Mouse (Mus musculus) liver, embryonic 14.5 days (tissue): ENCODE measurements around the gene Nmnat1. TPM values are rescaled to one million over a fixed set of nuclear protein-coding genes. Genes with fewer than 3 reads are reported as not detected.
A peak's percentile ranks its signal among the peaks of the same experiment; 100 is the strongest.

Experiments
- ATAC-seq: fragments of 200-750 bp; cut with Nextera tagmentation; 2 replicates; pipeline ENCODE4 v1.8.0; 2017; ENCODE audit warnings: moderate number of reproducible peaks, mild to moderate bottlenecking, moderate library complexity; ENCODE audit not compliant: insufficient read depth
- DNase-seq, 3 experiments: peaks; one replicate each; pipeline ENCODE4 v3.0.0-alpha.2; 2012 to 2013; ENCODE audit warnings: low read depth in 3 of 3, low spot score in 3 of 3
- H3K27ac ChIP-seq: fragments of 300-500 bp; sonication (generic); 2 replicates; pipeline ENCODE4 v1.5.1; 2014; ENCODE audit warnings: moderate library complexity, mild to moderate bottlenecking, control low read depth, inconsistent platforms
- H3K27me3 ChIP-seq: fragments of 300-500 bp; sonication (generic); 2 replicates; pipeline ENCODE4 v1.6.1; 2014; ENCODE audit warnings: mild to moderate bottlenecking, low read length, moderate library complexity; ENCODE audit not compliant: control insufficient read depth, insufficient read depth
- H3K36me3 ChIP-seq: fragments of 300-500 bp; sonication (generic); replicated peaks from 2 replicates; pipeline ENCODE4 v1.6.1; 2014; ENCODE audit warnings: low read depth; ENCODE audit not compliant: control insufficient read depth, insufficient read depth
- H3K4me1 ChIP-seq, 2 experiments: fragments of 200-500 bp in 1 of 2; fragments of 300-500 bp in 1 of 2; sonication (generic) in 1 of 2; replicated peaks; 2 replicates each; pipeline ENCODE4 v1.6.1; 2012 to 2014; ENCODE audit warnings: antibody characterized with exemption in 1 of 2, inconsistent platforms in 1 of 2, low read length in 1 of 2; ENCODE audit not compliant: control insufficient read depth in 2 of 2, insufficient read depth in 2 of 2
- H3K4me2 ChIP-seq: fragments of 300-500 bp; sonication (generic); 2 replicates; pipeline ENCODE4 v1.6.1; 2014; ENCODE audit warnings: low read depth, mild to moderate bottlenecking, control low read depth, moderate library complexity
- H3K4me3 ChIP-seq, 2 experiments: fragments of 200-500 bp in 1 of 2; fragments of 300-500 bp in 1 of 2; sonication (generic) in 1 of 2; 2 replicates each; pipeline ENCODE4 v1.5.1; 2012 to 2014; ENCODE audit warnings: low read depth in 2 of 2, low read length in 2 of 2, mild to moderate bottlenecking in 2 of 2, control low read depth in 1 of 2, inconsistent platforms in 1 of 2, moderate library complexity in 1 of 2; ENCODE audit not compliant: insufficient read depth in 1 of 2
- H3K9ac ChIP-seq: fragments of 300-500 bp; sonication (generic); replicated peaks from 2 replicates; pipeline ENCODE4 v1.6.1; 2014; ENCODE audit warnings: mild to moderate bottlenecking, control low read depth, moderate library complexity
- H3K9me3 ChIP-seq: fragments of 300-500 bp; sonication (generic); 2 replicates; pipeline ENCODE4 v1.6.1; 2016; ENCODE audit warnings: low read length, mixed read lengths; ENCODE audit not compliant: control insufficient read depth
- CTCF ChIP-seq: IDR thresholded peaks from 2 replicates; pipeline ENCODE4 v1.5.1; 2016; ENCODE audit warnings: antibody characterized with exemption, low read depth, control low read depth
- EP300 ChIP-seq: IDR thresholded peaks from 2 replicates; pipeline ENCODE4 v1.6.1; 2016; ENCODE audit warnings: antibody characterized with exemption, low read depth
- WGBS: fragments of 180-500 bp; shearing (Covaris S2); extraction: QIAGEN DNeasy Blood & Tissue Kit; methylation state at CpG from one replicate; pipeline ENCODE4 v1.1.7; 2014; ENCODE audit not compliant: insufficient replicate concordance; 5-methylcytosine and 5-hydroxymethylcytosine counted together
- polyA plus RNA-seq, 2 experiments: library from polyadenylated mRNA; depleted of rRNA in 1 of 2; stranded (reverse) in 1 of 2; unstranded in 1 of 2; fragments of >200 nt; fragmentation: Nextera tagmentation in 1 of 2; extraction: Ambion mirVana in 1 of 2; gene quantifications; 2 replicates each; pipeline versions ENCODE4 v1.2.1 to v1.2.3; 2012 to 2014

The Nmnat1 gene
- polyA plus RNA-seq (2012; rRNA removed) (3.2 and 3.8 TPM in 2 replicates), polyA plus RNA-seq (2014; fragmentation: Nextera tagmentation; extraction: Ambion mirVana) (4.7 and 5.9 TPM in 2 replicates)

GRCm38 (mm10) chr4:149485053-149485824 lies at the start of gene Nmnat1, which contains the start of gene Lzic:
Gene Nmnat1 (minus strand): TSS chr4:149485202.
Gene Lzic (plus strand): TSS chr4:149485229.
- DNase-seq (peak; percentile 81 to 83 (median 82)), ATAC-seq (peak; percentile 98)
- Histone ChIP-seq H3K4me1 (peaks cover 6 to 7% of the 10 kb centered on the region in 2 experiments), H3K36me3 (peaks cover 8% of the 10 kb centered on the region), H3K27me3 (no peaks in the 10 kb centered on the region), H3K4me3 (peak within 1 kb of the TSS; percentile 62 to 78), H3K27ac (peak within 1 kb of the TSS; percentile 42), H3K4me2 (peak within 1 kb of the TSS; percentile 80), H3K9ac (peak within 1 kb of the TSS; percentile 80), H3K9me3 (no peaks in the 10 kb centered on the region)
- under 1% methylated on average over 60 of the region's 60 CpGs for WGBS
- TF ChIP-seq CTCF, result peak; percentile 24
- no peak for TF ChIP-seq EP300

GRCm38 (mm10) chr4:149529691-149530090 lies 44.7 kb upstream of the Nmnat1 start:
- no peak overlapping the region for H3K27ac ChIP-seq
- H3K9me3 ChIP-seq, result no peaks in the 10 kb centered on the region
- H3K9ac ChIP-seq, result no peak overlapping the region
- TF ChIP-seq CTCF, result no peak
- TF ChIP-seq EP300, result no peak
- ATAC-seq (no peak), DNase-seq (no peak)
- H3K4me3 ChIP-seq, result no peak overlapping the region
- no peaks in the 10 kb centered on the region for H3K36me3 ChIP-seq
- H3K27me3 ChIP-seq, result no peaks in the 10 kb centered on the region
- H3K4me1 ChIP-seq, result no peaks in the 10 kb centered on the region; a peak in 1 of 4 replicates
- no peak overlapping the region for H3K4me2 ChIP-seq
- 53% methylated on average over 6 of the region's 6 CpGs for WGBS

GRCm38 (mm10) chr4:149527621-149528354 lies 42.8 kb upstream of the Nmnat1 start:
- no peaks in the 10 kb centered on the region; a peak in 1 of 4 replicates for H3K4me1 ChIP-seq
- no peak overlapping the region for H3K27ac ChIP-seq
- WGBS, result 65% methylated on average over 15 of the region's 15 CpGs
- no peak for ATAC-seq
- H3K9ac ChIP-seq, result no peak overlapping the region
- TF ChIP-seq CTCF (no peak), EP300 (no peak)
- DNase-seq, result no peak
- no peaks in the 10 kb centered on the region for H3K36me3 ChIP-seq
- no peaks in the 10 kb centered on the region for H3K9me3 ChIP-seq
- H3K4me3 ChIP-seq, result no peak overlapping the region
- H3K4me2 ChIP-seq, result no peak overlapping the region
- H3K27me3 ChIP-seq, result no peaks in the 10 kb centered on the region

GRCm38 (mm10) chr4:149526330-149526729 lies 41.3 kb upstream of the Nmnat1 start:
- no peak for ATAC-seq
- H3K4me2 ChIP-seq, result no peak overlapping the region
- H3K9me3 ChIP-seq, result no peaks in the 10 kb centered on the region
- H3K4me1 ChIP-seq, result no peaks in the 10 kb centered on the region; a peak in 1 of 4 replicates
- H3K4me3 ChIP-seq, result no peak overlapping the region
- H3K27me3 ChIP-seq, result no peaks in the 10 kb centered on the region
- H3K27ac ChIP-seq, result no peak overlapping the region
- H3K36me3 ChIP-seq, result no peaks in the 10 kb centered on the region
- no peak for TF ChIP-seq CTCF
- no peak for TF ChIP-seq EP300
- no peak overlapping the region for H3K9ac ChIP-seq
- WGBS, result 59% methylated on average over 7 of the region's 7 CpGs
- no peak for DNase-seq

- Histone ChIP-seq H3K36me3 (no peaks in the 10 kb centered on the region), H3K27me3 (no peaks in the 10 kb centered on the region), H3K9ac (no peak overlapping the region), H3K27ac (no peak overlapping the region), H3K4me2 (no peak overlapping the region), H3K9me3 (no peaks in the 10 kb centered on the region), H3K4me1 (no peaks in the 10 kb centered on the region; a peak in 1 of 4 replicates), H3K4me3 (no peak overlapping the region)
- no peak for DNase-seq
- no peak for ATAC-seq
- 70% methylated on average over 6 of the region's 6 CpGs for WGBS
- no peak for TF ChIP-seq CTCF
- TF ChIP-seq EP300, result no peak
Observed at GRCm38 (mm10) chr4:149525811-149526210, 40.8 kb upstream of the Nmnat1 start.
